ENCODE assay signal across 24 mouse cellular contexts in genomic region chr3:121468136-121468535, GRCm38 (mm10). TPM values are rescaled to one million over a fixed set of nuclear protein-coding genes. Genes with fewer than 3 reads are reported as not detected.
A peak's percentile ranks its signal among the peaks of the same experiment; 100 is the strongest.
DNase-seq lines count a peak whose midpoint lies in the region; ATAC-seq and TF ChIP-seq lines count a peak whose summit lies in the region.
"Had no signal": no experiment of that assay in that cellular context is flagged by ENCODE, and none has a peak within 500 bp of the region (broad histone marks: within the 10 kb centered on the region; RNA-seq: fewer than 3 reads in every experiment).

No protein-coding gene starts in this region.

- intact Hi-C loops in left cerebral cortex, adult 2 months (cut with DNase I): no loop called here

- H3K4me2 ChIP-seq in hindbrain, embryonic 12.5 days (replicated peaks): no peak overlapping the region
- no peak overlapping the region for H3K4me2 ChIP-seq in hindbrain, embryonic 14.5 days (replicated peaks)
- H3K4me2 ChIP-seq in stomach, embryonic 16.5 days (ENCODE audit: low read depth, low read length): no peak overlapping the region
- no peak overlapping the region for H3K4me2 ChIP-seq in stomach, postnatal 0 days (replicated peaks; ENCODE audit: low read depth)
- no peak overlapping the region for H3K4me2 ChIP-seq in embryonic facial prominence, embryonic 15.5 days (replicated peaks)
- H3K4me2 ChIP-seq: neural tube, embryonic 12.5 days had no signal

- H3K9ac ChIP-seq in hindbrain, embryonic 12.5 days: no peak overlapping the region
- H3K9ac ChIP-seq in hindbrain, embryonic 14.5 days: no peak overlapping the region
- H3K9ac ChIP-seq in stomach, embryonic 16.5 days (ENCODE audit: low read length): no peak overlapping the region
- H3K9ac ChIP-seq in stomach, postnatal 0 days (ENCODE audit: low read length): no peak overlapping the region
- H3K9ac ChIP-seq in embryonic facial prominence, embryonic 15.5 days: no peak overlapping the region
- H3K9ac ChIP-seq: intestine, embryonic 15.5 days; liver, postnatal 0 days; neural tube, embryonic 12.5 days had no signal

- no peak for DNase-seq in hindbrain, embryonic 14.5 days (ENCODE audit: low spot score)
- DNase-seq in stomach, postnatal 0 days (ENCODE audit: low spot score): no peak
- no peak for DNase-seq in adrenal gland, postnatal 36 days
- DNase-seq in left cerebral cortex, adult 2 months (ENCODE audit: extremely low spot score in 1 of 2, low spot score in 2 of 2): no peak
- DNase-seq: adrenal gland, postnatal 10 days; cerebellum, adult 8-10 months; gastrocnemius, postnatal 10 days; heart, adult 11 months; kidney, adult 9 months; kidney, postnatal 36 days; liver, postnatal 0 days; right cerebral cortex, postnatal 14 days; thymus, postnatal 14 days had no signal

- no peaks in the 10 kb centered on the region for H3K27me3 ChIP-seq in hindbrain, embryonic 12.5 days
- no peaks in the 10 kb centered on the region for H3K27me3 ChIP-seq in hindbrain, embryonic 14.5 days (ENCODE audit: control insufficient read depth, insufficient read depth, low read length)
- H3K27me3 ChIP-seq in stomach, embryonic 16.5 days (ENCODE audit: control insufficient read depth, insufficient read depth, low read length): no peaks in the 10 kb centered on the region
- H3K27me3 ChIP-seq in stomach, postnatal 0 days (ENCODE audit: control insufficient read depth, insufficient read depth, low read length): no peaks in the 10 kb centered on the region
- no peaks in the 10 kb centered on the region for H3K27me3 ChIP-seq in embryonic facial prominence, embryonic 15.5 days
- H3K27me3 ChIP-seq: intestine, embryonic 15.5 days; neural tube, embryonic 12.5 days; Patski had no signal

- ATAC-seq in hindbrain, embryonic 12.5 days (ENCODE audit: low FRiP score): 0 out of 2 replicates have a peak, but pooled peaks have one; percentile 6
- ATAC-seq in hindbrain, embryonic 14.5 days (ENCODE audit: low FRiP score): no peak
- no peak for ATAC-seq in stomach, embryonic 16.5 days (ENCODE audit: insufficient read depth, low FRiP score)
- no peak for ATAC-seq in stomach, postnatal 0 days (ENCODE audit: low FRiP score, low TSS enrichment)
- ATAC-seq in embryonic facial prominence, embryonic 15.5 days (ENCODE audit: insufficient number of reproducible peaks, low FRiP score, low TSS enrichment, low read depth): no peak
- ATAC-seq: forebrain, embryonic 16.5 days; lung, postnatal 0 days; Patski had no signal

- peak overlapping the region; percentile 80; the same call in 1 of the 2 replicates for H3K27ac ChIP-seq in hindbrain, embryonic 12.5 days
- no peak overlapping the region for H3K27ac ChIP-seq in hindbrain, embryonic 14.5 days
- peak overlapping the region; percentile 93; the same call in 1 of the 2 replicates for H3K27ac ChIP-seq in stomach, embryonic 16.5 days (ENCODE audit: low read length)
- H3K27ac ChIP-seq in stomach, postnatal 0 days (replicated peaks): no peak overlapping the region
- H3K27ac ChIP-seq in embryonic facial prominence, embryonic 15.5 days (replicated peaks): peak overlapping the region; percentile 5; the same call in 1 of the 2 replicates
- no peak overlapping the region for H3K27ac ChIP-seq in left cerebral cortex, adult 2 months
- H3K27ac ChIP-seq: macrophage; neural tube, embryonic 12.5 days had no signal

- H3K9me3 ChIP-seq in hindbrain, embryonic 12.5 days (replicated peaks): no peaks in the 10 kb centered on the region
- no peaks in the 10 kb centered on the region for H3K9me3 ChIP-seq in hindbrain, embryonic 14.5 days (ENCODE audit: control insufficient read depth, low read length)
- H3K9me3 ChIP-seq in stomach, embryonic 16.5 days (replicated peaks; ENCODE audit: control insufficient read depth, low read length): no peaks in the 10 kb centered on the region
- H3K9me3 ChIP-seq in stomach, postnatal 0 days (ENCODE audit: control insufficient read depth, low read length): no peaks in the 10 kb centered on the region
- no peaks in the 10 kb centered on the region for H3K9me3 ChIP-seq in embryonic facial prominence, embryonic 15.5 days (replicated peaks)
- H3K9me3 ChIP-seq: G1E; intestine, embryonic 15.5 days; neural tube, embryonic 12.5 days had no signal

- no peak overlapping the region for H3K4me3 ChIP-seq in hindbrain, embryonic 12.5 days
- H3K4me3 ChIP-seq in hindbrain, embryonic 14.5 days (replicated peaks; ENCODE audit: low read length): no peak overlapping the region
- no peak overlapping the region for H3K4me3 ChIP-seq in stomach, embryonic 16.5 days (replicated peaks; ENCODE audit: low read length)
- H3K4me3 ChIP-seq in stomach, postnatal 0 days (ENCODE audit: low read depth, low read length): no peak overlapping the region
- no peak overlapping the region for H3K4me3 ChIP-seq in embryonic facial prominence, embryonic 15.5 days (replicated peaks)
- H3K4me3 ChIP-seq in left cerebral cortex, adult 2 months: no peak overlapping the region
- H3K4me3 ChIP-seq: erythroblast, embryonic 14.5 days; intestine, embryonic 15.5 days; neural tube, embryonic 12.5 days had no signal

- H3K4me1 ChIP-seq in hindbrain, embryonic 12.5 days: peaks cover 40% of the 10 kb centered on the region
- peaks cover 8% of the 10 kb centered on the region for H3K4me1 ChIP-seq in hindbrain, embryonic 14.5 days (replicated peaks; ENCODE audit: control insufficient read depth, insufficient read depth, low read length)
- peaks cover 13% of the 10 kb centered on the region for H3K4me1 ChIP-seq in stomach, embryonic 16.5 days (ENCODE audit: control insufficient read depth, insufficient read depth, low read length)
- H3K4me1 ChIP-seq in stomach, postnatal 0 days (replicated peaks; ENCODE audit: control insufficient read depth, insufficient read depth): 0 out of 2 replicates have a peak, but pooled peaks cover 3% of the 10 kb centered on the region
- H3K4me1 ChIP-seq in embryonic facial prominence, embryonic 15.5 days: peaks cover 59% of the 10 kb centered on the region

- no peaks in the 10 kb centered on the region for H3K36me3 ChIP-seq in hindbrain, embryonic 12.5 days
- H3K36me3 ChIP-seq in hindbrain, embryonic 14.5 days (replicated peaks; ENCODE audit: control insufficient read depth, insufficient read depth): no peaks in the 10 kb centered on the region
- no peaks in the 10 kb centered on the region for H3K36me3 ChIP-seq in stomach, embryonic 16.5 days (ENCODE audit: control insufficient read depth, insufficient read depth, low read length)
- peaks cover 2% of the 10 kb centered on the region; the same call in 1 of the 2 replicates for H3K36me3 ChIP-seq in stomach, postnatal 0 days (ENCODE audit: control insufficient read depth, insufficient read depth, low read length)
- no peaks in the 10 kb centered on the region for H3K36me3 ChIP-seq in embryonic facial prominence, embryonic 15.5 days
- H3K36me3 ChIP-seq: G1E; intestine, embryonic 15.5 days; neural tube, embryonic 12.5 days had no signal

- TF ChIP-seq EP300 in stomach, postnatal 0 days (optimal IDR thresholded peaks at IDR 0.05): no peak

- no peak for TF ChIP-seq CTCF in stomach, postnatal 0 days (IDR thresholded peaks at IDR 0.05; ENCODE audit: low read depth)
- no peak for TF ChIP-seq CTCF in left cerebral cortex, adult 2 months (IDR thresholded peaks at IDR 0.05)

- WGBS in hindbrain, embryonic 12.5 days: 13% methylated on average over 1 of the region's 2 CpGs
- 11% methylated on average over 1 of the region's 2 CpGs for WGBS in hindbrain, embryonic 14.5 days
- 21% methylated on average over 1 of the region's 2 CpGs for WGBS in stomach, embryonic 16.5 days
- WGBS in stomach, postnatal 0 days: 35% methylated on average over 1 of the region's 2 CpGs
- 9% methylated on average over 2 of the region's 2 CpGs for WGBS in embryonic facial prominence, embryonic 15.5 days

RNA-seq across cellular contexts. Expression of gene Cnn3, which starts 41.8 kb away (rescaled TPM):
- polyA plus RNA-seq in hindbrain, embryonic 12.5 days (2016; fragmentation: Nextera tagmentation; extraction: Ambion mirVana): 891 and 928 TPM in 2 replicates
- polyA plus RNA-seq in hindbrain, embryonic 14.5 days (2014; fragmentation: Nextera tagmentation; extraction: Ambion mirVana): 436 and 444 TPM in 2 replicates
- 525 and 535 TPM in 2 replicates for polyA plus RNA-seq in stomach, embryonic 16.5 days (2015; fragmentation: Nextera tagmentation; extraction: Ambion mirVana)
- 280 and 301 TPM in 2 replicates for polyA plus RNA-seq in stomach, postnatal 0 days (2015; fragmentation: Nextera tagmentation; extraction: Ambion mirVana)
- polyA plus RNA-seq in embryonic facial prominence, embryonic 15.5 days (2015; fragmentation: Nextera tagmentation; extraction: Ambion mirVana): 844 and 852 TPM in 2 replicates
- 100 to 1,000 TPM; 284 to 529 TPM for total RNA-seq in adrenal gland, postnatal 36 days (2021)
- 10 to 100 TPM; 61.0 to 64.7 TPM for total RNA-seq in left cerebral cortex, adult 2 months (2021)
- polyA plus RNA-seq: G1E had no signal

Comparison
In these comparisons a context has a peak if more than half of its experiments do, and no peak if none do; other contexts are left out.
1. H3K27ac ChIP-seq: peak in hindbrain, embryonic 12.5 days (single experiment), stomach, embryonic 16.5 days (single experiment) and embryonic facial prominence, embryonic 15.5 days (single experiment); none in hindbrain, embryonic 14.5 days (single experiment), stomach, postnatal 0 days (single experiment) and left cerebral cortex, adult 2 months (single experiment).